Mouse (Mus musculus) kidney, postnatal 0 days (tissue): Measurements from ENCODE around the gene Bcam. TPM values are rescaled to one million over a fixed set of nuclear protein-coding genes. Genes with fewer than 3 reads are reported as not detected.

Experiments
- ATAC-seq: fragments of 200-750 bp; cut with Nextera tagmentation; replicated peaks from 2 replicates; pipeline ENCODE4 v1.8.0; 2017; ENCODE audit warnings: low read depth, moderate number of reproducible peaks, moderate TSS enrichment, moderate library complexity; ENCODE audit not compliant: low FRiP score
- DNase-seq: peaks from one replicate; pipeline ENCODE4 v3.0.0-alpha.2; 2016; ENCODE audit warnings: low spot score
- H3K27ac ChIP-seq: fragments of 300-500 bp; sonication (generic); 2 replicates; pipeline ENCODE4 v1.5.1; 2014; ENCODE audit warnings: mild to moderate bottlenecking
- H3K27me3 ChIP-seq: fragments of 300-500 bp; sonication (generic); 2 replicates; pipeline ENCODE4 v1.6.1; 2014; ENCODE audit warnings: low read length, mixed read lengths; ENCODE audit not compliant: insufficient read depth
- H3K36me3 ChIP-seq: fragments of 300-500 bp; sonication (generic); 2 replicates; pipeline ENCODE4 v1.6.1; 2014; ENCODE audit warnings: low read length, mixed read lengths; ENCODE audit not compliant: insufficient read depth
- H3K4me1 ChIP-seq: fragments of 300-500 bp; sonication (generic); replicated peaks from 2 replicates; pipeline ENCODE4 v1.6.1; 2014; ENCODE audit warnings: antibody characterized with exemption, low read length, mixed read lengths; ENCODE audit not compliant: insufficient read depth
- H3K4me2 ChIP-seq: fragments of 300-500 bp; sonication (generic); 2 replicates; pipeline ENCODE4 v1.6.1; 2014; ENCODE audit warnings: mild to moderate bottlenecking, low read length, moderate library complexity, mixed read lengths
- H3K4me3 ChIP-seq: fragments of 300-500 bp; sonication (generic); replicated peaks from 2 replicates; pipeline ENCODE4 v1.5.1; 2014; ENCODE audit warnings: low read depth, low read length
- H3K9ac ChIP-seq: fragments of 300-500 bp; sonication (generic); 2 replicates; pipeline ENCODE4 v1.6.1; 2014; ENCODE audit warnings: low read depth, low read length
- H3K9me3 ChIP-seq: fragments of 300-500 bp; sonication (generic); replicated peaks from 2 replicates; pipeline ENCODE4 v1.6.1; 2016; ENCODE audit warnings: low read length, inconsistent platforms, mixed read lengths
- CTCF ChIP-seq: IDR thresholded peaks from 2 replicates; pipeline ENCODE4 v1.5.1; 2016; ENCODE audit warnings: antibody characterized with exemption, low read depth, mild to moderate bottlenecking, moderate library complexity
- WGBS: fragments of 180-500 bp; shearing (Covaris S2); extraction: QIAGEN DNeasy Blood & Tissue Kit; methylation state at CpG from one replicate; pipeline ENCODE4 v1.1.7; 2014; 5-methylcytosine and 5-hydroxymethylcytosine counted together
- polyA plus RNA-seq: library from polyadenylated mRNA; unstranded; fragments of >200 nt; fragmentation: Nextera tagmentation; extraction: Ambion mirVana; gene quantifications from 2 replicates; pipeline ENCODE4 v1.2.1, GENCODE M21; 2015

Gene Bcam
- polyA plus RNA-seq, 1 experiment from 2014 or later: 394 TPM

DNA sequence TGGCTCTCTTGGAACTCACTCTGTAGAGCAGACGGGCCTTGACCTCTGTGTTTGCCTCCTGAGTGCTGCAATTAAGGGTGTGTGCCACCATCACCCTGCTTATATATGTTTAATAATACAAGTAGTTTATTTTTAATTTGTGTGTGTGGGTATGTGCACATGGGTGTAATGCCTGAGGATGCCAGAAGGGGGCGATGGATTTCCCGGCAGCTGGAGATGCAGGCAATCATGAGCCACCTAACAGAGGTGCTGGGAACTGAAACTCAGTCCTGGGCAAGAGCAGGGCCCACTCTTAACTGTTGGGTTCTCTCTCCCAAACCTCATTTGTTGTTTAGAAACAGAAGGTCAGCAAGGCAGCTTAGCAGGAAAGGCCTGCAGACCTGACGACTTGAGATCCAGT is 9.1 kb upstream of the Bcam start:
- Histone ChIP-seq H3K27me3 (no peaks in the 10 kb centered on the region), H3K4me2 (no peak overlapping the region), H3K36me3 (no peaks in the 10 kb centered on the region), H3K9me3 (no peaks in the 10 kb centered on the region), H3K4me3 (no peak overlapping the region), H3K4me1 (no peaks in the 10 kb centered on the region), H3K9ac (no peak overlapping the region), H3K27ac (no peak overlapping the region)
- 77% methylated on average over 4 of the region's 4 CpGs for WGBS
- peak; percentile 27; the same call in 1 of the 2 replicates for TF ChIP-seq CTCF
- ATAC-seq (no peak), DNase-seq (no peak)

GRCm38 (mm10) chr7:19778645-19779044 is 7.8 kb upstream of the Bcam start:
- Histone ChIP-seq H3K9me3 (no peaks in the 10 kb centered on the region), H3K27ac (no peak overlapping the region), H3K4me3 (no peak overlapping the region), H3K9ac (no peak overlapping the region), H3K27me3 (no peaks in the 10 kb centered on the region), H3K4me2 (no peak overlapping the region), H3K36me3 (no peaks in the 10 kb centered on the region), H3K4me1 (no peaks in the 10 kb centered on the region)
- ATAC-seq (no peak), DNase-seq (no peak)
- 86% methylated on average over 8 of the region's 8 CpGs for WGBS
- no peak for TF ChIP-seq CTCF

- no peak for ATAC-seq
Measured at GRCm38 (mm10) chr7:19777049-19777723, 6.4 kb upstream of the Bcam start.

GRCm38 (mm10) chr7:19771682-19772081 is 866 bp upstream of the Bcam start:
- WGBS: 45% methylated on average over 4 of the region's 4 CpGs
- Histone ChIP-seq H3K4me2 (peak overlapping the region; percentile 75; the same call in 1 of the 2 replicates), H3K27me3 (no peaks in the 10 kb centered on the region), H3K36me3 (no peaks in the 10 kb centered on the region), H3K4me3 (no peak overlapping the region), H3K27ac (peak overlapping the region; percentile 85), H3K9ac (no peak overlapping the region), H3K9me3 (no peaks in the 10 kb centered on the region), H3K4me1 (peaks cover 29% of the 10 kb centered on the region)
- DNase-seq (no peak), ATAC-seq (no peak)
- TF ChIP-seq CTCF: no peak

More at GRCm38 (mm10) chr7:19777049-19777723, 6.4 kb upstream of the Bcam start:
- DNase-seq: no peak
- no peak overlapping the region for H3K9ac ChIP-seq
- H3K27ac ChIP-seq: no peak overlapping the region
- 90% methylated on average over 11 of the region's 11 CpGs for WGBS
- no peak for TF ChIP-seq CTCF
- H3K4me2 ChIP-seq: no peak overlapping the region
- no peaks in the 10 kb centered on the region for H3K4me1 ChIP-seq
- H3K36me3 ChIP-seq: no peaks in the 10 kb centered on the region
- no peaks in the 10 kb centered on the region for H3K9me3 ChIP-seq
- H3K4me3 ChIP-seq: no peak overlapping the region
- no peaks in the 10 kb centered on the region for H3K27me3 ChIP-seq

GRCm38 (mm10) chr7:19770375-19770754 is 451 bp downstream of the Bcam start:
- WGBS: 1% methylated on average over 25 of the region's 28 CpGs
- H3K9ac ChIP-seq: peak overlapping the region; percentile 82
- no peaks in the 10 kb centered on the region for H3K9me3 ChIP-seq
- ATAC-seq (peak; percentile 61), DNase-seq (peak; percentile 87)
- H3K4me1 ChIP-seq: peaks cover 29% of the 10 kb centered on the region
- H3K27ac ChIP-seq: peak overlapping the region; percentile 85
- peak overlapping the region; percentile 60 for H3K4me3 ChIP-seq
- no peaks in the 10 kb centered on the region for H3K27me3 ChIP-seq
- H3K4me2 ChIP-seq: peak overlapping the region; percentile 75
- no peak for TF ChIP-seq CTCF
- H3K36me3 ChIP-seq: peaks cover 4% of the 10 kb centered on the region; the same call in 1 of the 2 replicates

- WGBS: 4% methylated on average over 16 of the region's 16 CpGs
- H3K4me3 ChIP-seq: peak overlapping the region; percentile 60
- no peaks in the 10 kb centered on the region for H3K27me3 ChIP-seq
- H3K27ac ChIP-seq: peak overlapping the region; percentile 85
- TF ChIP-seq CTCF: no peak
- no peaks in the 10 kb centered on the region for H3K9me3 ChIP-seq
- H3K9ac ChIP-seq: peak overlapping the region; percentile 82
- H3K36me3 ChIP-seq: peaks cover 8% of the 10 kb centered on the region
- no peak for DNase-seq
- peaks cover 29% of the 10 kb centered on the region for H3K4me1 ChIP-seq
- H3K4me2 ChIP-seq: peak overlapping the region; percentile 75
- ATAC-seq: no peak; the same call in none of the 2 replicates
Measured at GRCm38 (mm10) chr7:19769434-19770374, 1.1 kb downstream of the Bcam start.
